Mouse (Mus musculus) CD4-positive helper T cell, adult 2 months (primary cell): Measurements from ENCODE around the gene Tmem200a.
"Not testable (repeated sequence)": the region's sequence is repeated elsewhere in the genome, so short reads cannot be mapped to it uniquely, and the experiment has no call there.

ENCODE experiments used
- DNase-seq: peaks from one replicate; pipeline ENCODE4 v3.0.0-alpha.2; 2012; ENCODE audit warnings: low read depth, missing footprints, low spot score

Tmem200a gene

GRCm38 (mm10) chr10:25982617-25983016, 96.2 kb downstream of the Tmem200a start:
- no peak for DNase-seq

GRCm38 (mm10) chr10:25962863-25963262, 116.0 kb downstream of the Tmem200a start:
- DNase-seq, result no peak

- DNase-seq, result no peak
Measured at GRCm38 (mm10) chr10:25961066-25961465, 117.8 kb downstream of the Tmem200a start.

GRCm38 (mm10) chr10:25958762-25959753, 119.8 kb downstream of the Tmem200a start:
- no peak for DNase-seq

GRCm38 (mm10) chr10:25954641-25955228, 124.1 kb downstream of the Tmem200a start:
- DNase-seq, result no peak

GRCm38 (mm10) chr10:25952838-25953237, 126.0 kb downstream of the Tmem200a start:
- DNase-seq, result no peak

GRCm38 (mm10) chr10:25952150-25952549, 126.7 kb downstream of the Tmem200a start:
- no peak for DNase-seq

- DNase-seq, result no peak
Measured at GRCm38 (mm10) chr10:25945866-25946265, 133.0 kb downstream of the Tmem200a start.

GRCm38 (mm10) chr10:25944641-25945040, 134.2 kb downstream of the Tmem200a start:
- no peak for DNase-seq

GRCm38 (mm10) chr10:25931796-25932195, 147.1 kb downstream of the Tmem200a start:
- no peak for DNase-seq

GRCm38 (mm10) chr10:25929401-25930150, 149.3 kb downstream of the Tmem200a start:
- DNase-seq, result no peak

GRCm38 (mm10) chr10:25928861-25929368, 149.9 kb downstream of the Tmem200a start:
- no peak for DNase-seq

GRCm38 (mm10) chr10:25928448-25928786, 150.4 kb downstream of the Tmem200a start:
- DNase-seq, result no peak

- no peak for DNase-seq
Measured at GRCm38 (mm10) chr10:25927553-25928447, 151.1 kb downstream of the Tmem200a start.

- no peak for DNase-seq
Measured at GRCm38 (mm10) chr10:25920640-25921278, 158.1 kb downstream of the Tmem200a start.

- no peak for DNase-seq
Measured at GRCm38 (mm10) chr10:25918103-25918502, 160.7 kb downstream of the Tmem200a start.

- DNase-seq, result no peak
Measured at GRCm38 (mm10) chr10:25910270-25910669, 168.6 kb downstream of the Tmem200a start.

- no peak for DNase-seq
Measured at GRCm38 (mm10) chr10:25908027-25909012, 170.5 kb downstream of the Tmem200a start.

GRCm38 (mm10) chr10:25894126-25894525, 184.7 kb downstream of the Tmem200a start:
- not testable (repeated sequence) for DNase-seq
